Mouse (Mus musculus): ENCODE measurements at regions not wholly inside any gene's neighbourhood (a gene's known extent, or its start where the extent isn't known, plus 50 kb on each side); places are given as distances from the start of the nearest gene placed in this dataset.
A peak's percentile ranks its signal among the peaks of the same experiment; 100 is the strongest.

DNA sequence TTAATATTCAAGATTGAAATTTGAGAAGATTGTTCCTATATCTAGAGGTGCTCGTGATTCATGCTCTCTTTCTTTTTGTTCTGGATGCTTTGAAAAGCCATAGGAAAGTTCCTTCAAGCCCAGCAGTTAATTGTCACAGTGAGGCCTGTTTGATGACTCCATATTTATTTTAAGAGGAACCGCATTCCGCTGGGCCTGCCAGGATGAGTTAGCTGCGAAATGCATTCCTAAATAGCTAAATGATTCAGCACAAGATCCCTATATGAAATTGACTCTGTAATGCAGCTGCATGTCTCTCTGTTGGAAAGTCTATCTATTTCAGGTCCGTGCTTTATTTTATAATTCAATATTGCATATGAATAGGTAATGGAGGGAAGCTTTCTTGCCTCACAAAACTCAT lies 511.9 kb upstream of the Adgra3 start:
- ATAC-seq (replicated peaks): no peak
- WGBS: 80% methylated on average over 5 of the region's 5 CpGs
- Histone ChIP-seq H3K27ac (replicated peaks) (no peak overlapping the region), H3K4me3 (no peak overlapping the region), H3K4me2 (replicated peaks) (no peak overlapping the region), H3K4me1 (no peaks in the 10 kb centered on the region), H3K9me3 (no peaks in the 10 kb centered on the region), H3K36me3 (no peaks in the 10 kb centered on the region), H3K27me3 (no peaks in the 10 kb centered on the region), H3K9ac (replicated peaks) (no peak overlapping the region)

DNA sequence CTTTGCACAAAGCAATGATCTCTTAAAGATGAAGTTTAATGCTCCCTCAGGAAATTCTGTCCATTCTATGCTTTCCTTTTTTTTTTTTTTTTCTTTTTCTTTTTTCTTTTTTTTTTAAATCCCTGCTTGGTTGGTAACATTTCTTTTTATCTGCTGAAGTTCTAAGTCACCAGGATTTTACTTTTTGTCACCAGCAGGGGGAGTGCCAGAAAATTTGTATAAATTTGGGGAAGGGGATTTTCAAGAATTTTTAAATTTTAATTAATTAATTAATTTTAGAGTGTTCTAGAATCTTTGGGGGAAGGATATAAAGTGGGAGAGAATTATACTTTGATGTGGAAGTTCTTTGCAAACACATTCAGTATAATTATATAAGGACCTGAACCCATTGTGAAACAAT lies 492.3 kb upstream of the Adgra3 start:
- Histone ChIP-seq H3K27ac (replicated peaks) (no peak overlapping the region), H3K4me2 (replicated peaks) (no peak overlapping the region), H3K4me1 (no peaks in the 10 kb centered on the region), H3K9ac (replicated peaks) (no peak overlapping the region), H3K4me3 (no peak overlapping the region), H3K9me3 (no peaks in the 10 kb centered on the region), H3K36me3 (no peaks in the 10 kb centered on the region), H3K27me3 (no peaks in the 10 kb centered on the region)
- ATAC-seq (replicated peaks): no peak

- 84% methylated on average over 2 of the region's 2 CpGs for WGBS
- no peak overlapping the region for H3K27ac ChIP-seq (replicated peaks)
- H3K36me3 ChIP-seq: no peaks in the 10 kb centered on the region
- no peak overlapping the region for H3K4me2 ChIP-seq (replicated peaks)
- no peak for ATAC-seq (replicated peaks)
- no peaks in the 10 kb centered on the region for H3K9me3 ChIP-seq
- H3K4me3 ChIP-seq: no peak overlapping the region
- no peak overlapping the region for H3K9ac ChIP-seq (replicated peaks)
- H3K27me3 ChIP-seq: no peaks in the 10 kb centered on the region
- H3K4me1 ChIP-seq: no peaks in the 10 kb centered on the region
These were observed 453.7 kb upstream of the Adgra3 start for GRCm38 (mm10) chr5:50512539-50512938.

- Histone ChIP-seq H3K9me3 (no peaks in the 10 kb centered on the region), H3K36me3 (no peaks in the 10 kb centered on the region), H3K27me3 (no peaks in the 10 kb centered on the region), H3K4me1 (no peaks in the 10 kb centered on the region), H3K4me2 (replicated peaks) (no peak overlapping the region), H3K27ac (replicated peaks) (no peak overlapping the region), H3K9ac (replicated peaks) (no peak overlapping the region), H3K4me3 (no peak overlapping the region)
- no peak for ATAC-seq (replicated peaks)
- WGBS: 91% methylated on average over 3 of the region's 3 CpGs
These were observed 451.1 kb upstream of the Adgra3 start for GRCm38 (mm10) chr5:50509696-50510421.

GRCm38 (mm10) chr5:50490223-50490622 lies 431.4 kb upstream of the Adgra3 start:
- H3K4me1 ChIP-seq: no peaks in the 10 kb centered on the region
- no peak for ATAC-seq (replicated peaks)
- H3K27ac ChIP-seq (replicated peaks): no peak overlapping the region
- H3K9ac ChIP-seq (replicated peaks): no peak overlapping the region
- no peaks in the 10 kb centered on the region for H3K36me3 ChIP-seq
- 79% methylated on average over 3 of the region's 3 CpGs for WGBS
- no peak overlapping the region for H3K4me3 ChIP-seq
- no peak overlapping the region for H3K4me2 ChIP-seq (replicated peaks)
- H3K27me3 ChIP-seq: no peaks in the 10 kb centered on the region
- no peaks in the 10 kb centered on the region for H3K9me3 ChIP-seq

DNA sequence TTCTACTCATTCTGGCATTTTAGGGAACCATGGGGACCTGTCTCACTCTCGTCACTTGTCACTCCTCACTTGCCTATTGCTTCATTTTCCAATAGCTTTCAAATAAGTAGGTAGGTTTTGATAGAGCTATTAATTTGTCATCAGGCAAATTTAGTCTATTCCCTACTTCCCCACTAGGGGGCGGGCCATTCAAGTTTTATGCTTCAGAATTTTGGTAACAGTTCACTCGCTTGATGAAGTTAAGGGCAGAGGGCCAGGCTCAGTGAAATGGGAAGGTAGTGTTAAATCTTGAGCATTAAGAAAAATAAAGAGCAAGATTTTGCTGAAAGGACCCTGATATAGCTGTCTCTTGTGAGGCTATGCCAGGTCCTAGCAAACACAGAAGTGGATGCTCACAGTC lies 418.2 kb upstream of the Adgra3 start:
- Histone ChIP-seq H3K4me3 (no peak overlapping the region), H3K36me3 (no peaks in the 10 kb centered on the region), H3K9me3 (no peaks in the 10 kb centered on the region), H3K4me1 (no peaks in the 10 kb centered on the region), H3K27ac (replicated peaks) (no peak overlapping the region), H3K9ac (replicated peaks) (no peak overlapping the region), H3K4me2 (replicated peaks) (no peak overlapping the region), H3K27me3 (no peaks in the 10 kb centered on the region)
- ATAC-seq (replicated peaks): peak; percentile 46; the same call in 1 of the 2 replicates
- WGBS: 14% methylated on average over 3 of the region's 3 CpGs

GRCm38 (mm10) chr5:50461491-50461890 lies 402.7 kb upstream of the Adgra3 start:
- WGBS: 66% methylated on average over 3 of the region's 3 CpGs
- no peak overlapping the region for H3K4me3 ChIP-seq
- no peak overlapping the region for H3K4me2 ChIP-seq (replicated peaks)
- H3K9me3 ChIP-seq: no peaks in the 10 kb centered on the region
- no peaks in the 10 kb centered on the region for H3K27me3 ChIP-seq
- peaks cover 10% of the 10 kb centered on the region; the same call in 1 of the 2 replicates for H3K4me1 ChIP-seq
- no peak overlapping the region for H3K9ac ChIP-seq (replicated peaks)
- no peak overlapping the region for H3K27ac ChIP-seq (replicated peaks)
- H3K36me3 ChIP-seq: no peaks in the 10 kb centered on the region
- ATAC-seq (replicated peaks): no peak

GRCm38 (mm10) chr5:50457621-50458020 lies 398.8 kb upstream of the Adgra3 start:
- H3K36me3 ChIP-seq: no peaks in the 10 kb centered on the region
- H3K4me3 ChIP-seq: no peak overlapping the region
- 19% methylated on average over 6 of the region's 6 CpGs for WGBS
- no peaks in the 10 kb centered on the region for H3K9me3 ChIP-seq
- no peak overlapping the region for H3K4me2 ChIP-seq (replicated peaks)
- peaks cover 10% of the 10 kb centered on the region; the same call in 1 of the 2 replicates for H3K4me1 ChIP-seq
- H3K27me3 ChIP-seq: no peaks in the 10 kb centered on the region
- no peak overlapping the region for H3K27ac ChIP-seq (replicated peaks)
- ATAC-seq (replicated peaks): peak; percentile 94
- H3K9ac ChIP-seq (replicated peaks): no peak overlapping the region

GRCm38 (mm10) chr5:50454387-50454786 lies 395.6 kb upstream of the Adgra3 start:
- WGBS: 72% methylated on average over 2 of the region's 2 CpGs

GRCm38 (mm10) chr5:50406923-50407322 lies 348.1 kb upstream of the Adgra3 start:
- no peak overlapping the region for H3K4me3 ChIP-seq
- H3K9me3 ChIP-seq: no peaks in the 10 kb centered on the region
- H3K27ac ChIP-seq (replicated peaks): no peak overlapping the region
- H3K4me2 ChIP-seq (replicated peaks): no peak overlapping the region
- 3% methylated on average over 1 of the region's 1 CpGs for WGBS
- H3K27me3 ChIP-seq: no peaks in the 10 kb centered on the region
- 0 out of 2 replicates have a peak, but pooled peaks have one; percentile 66 for ATAC-seq (replicated peaks)
- H3K9ac ChIP-seq (replicated peaks): no peak overlapping the region
- no peaks in the 10 kb centered on the region for H3K4me1 ChIP-seq
- no peaks in the 10 kb centered on the region for H3K36me3 ChIP-seq

More at GRCm38 (mm10) chr5:50454387-50454786, 395.6 kb upstream of the Adgra3 start:
- H3K9ac ChIP-seq (replicated peaks): no peak overlapping the region
- H3K4me3 ChIP-seq: no peak overlapping the region
- no peaks in the 10 kb centered on the region for H3K9me3 ChIP-seq
- H3K4me1 ChIP-seq: peaks cover 10% of the 10 kb centered on the region; the same call in 1 of the 2 replicates
- no peak overlapping the region for H3K27ac ChIP-seq (replicated peaks)
- H3K4me2 ChIP-seq (replicated peaks): no peak overlapping the region
- no peak for ATAC-seq (replicated peaks)
- H3K27me3 ChIP-seq: no peaks in the 10 kb centered on the region
- H3K36me3 ChIP-seq: no peaks in the 10 kb centered on the region

DNA sequence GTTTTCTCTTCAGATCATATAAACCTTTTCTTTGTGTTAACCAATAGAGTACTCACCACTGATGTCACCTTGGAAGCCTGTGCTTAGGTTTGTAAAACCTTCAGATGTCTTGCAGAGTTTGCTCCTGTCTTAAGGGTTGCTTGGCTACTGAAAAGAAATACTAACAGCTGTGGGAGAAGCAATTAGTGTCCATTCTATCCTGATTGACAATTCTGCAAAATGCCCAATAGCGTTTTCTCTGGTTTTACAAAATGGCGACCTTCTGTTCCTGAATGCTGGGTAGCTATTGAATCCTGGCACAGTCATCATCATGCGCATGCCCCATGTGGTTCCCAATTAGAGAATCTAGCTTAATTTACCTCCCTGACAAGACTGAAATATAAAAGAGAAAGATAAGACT lies 347.7 kb upstream of the Adgra3 start:
- no peak overlapping the region for H3K9ac ChIP-seq (replicated peaks)
- peak; percentile 70 for ATAC-seq (replicated peaks)

More for the DNA sequence above, 347.7 kb upstream of the Adgra3 start:
- H3K36me3 ChIP-seq: no peaks in the 10 kb centered on the region
- 24% methylated on average over 3 of the region's 3 CpGs for WGBS
- H3K4me2 ChIP-seq (replicated peaks): no peak overlapping the region
- no peaks in the 10 kb centered on the region for H3K4me1 ChIP-seq
- no peak overlapping the region for H3K4me3 ChIP-seq
- no peak overlapping the region for H3K27ac ChIP-seq (replicated peaks)
- no peaks in the 10 kb centered on the region for H3K27me3 ChIP-seq
- H3K9me3 ChIP-seq: no peaks in the 10 kb centered on the region
